Mouse (Mus musculus) MEL (cell line): ENCODE measurements around the gene Zfp653.

Experiments used
- BHLHE40 ChIP-seq: IDR thresholded peaks from 2 replicates; pipeline ENCODE4 v1.6.1; 2012; ENCODE audit warnings: low read depth, mild to moderate bottlenecking, inconsistent platforms, low read length, improper control_type of control experiment, borderline replicate concordance
- CTCF ChIP-seq, 3 experiments: IDR thresholded peaks in 2 of 3; conservative IDR thresholded peaks in 1 of 3; 2 replicates each; pipeline ENCODE4 v1.5.1; 2011 to 2012; ENCODE audit warnings: low read length in 3 of 3, low read depth in 2 of 3, mild to moderate bottlenecking in 2 of 3, improper control_type of control experiment in 1 of 3, inconsistent platforms in 1 of 3, mixed read lengths in 1 of 3, moderate library complexity in 1 of 3; ENCODE audit not compliant: control insufficient read depth in 1 of 3, insufficient read depth in 1 of 3, poor library complexity in 1 of 3, severe bottlenecking in 1 of 3
- EP300 ChIP-seq, 2 experiments: IDR thresholded peaks; 2 replicates each; pipeline ENCODE4 v1.6.1; 2011; ENCODE audit warnings: improper control_type of control experiment in 2 of 2, low read length in 2 of 2, low read depth in 1 of 2, mild to moderate bottlenecking in 1 of 2
- POLR2A ChIP-seq, 2 experiments: IDR thresholded peaks; 2 replicates each; pipeline ENCODE4 v1.6.1; 2011 to 2012; ENCODE audit warnings: low read length in 2 of 2, mild to moderate bottlenecking in 2 of 2, control low read depth in 1 of 2, improper control_type of control experiment in 1 of 2, low read depth in 1 of 2, moderate library complexity in 1 of 2; ENCODE audit not compliant: control insufficient read depth in 1 of 2, insufficient read depth in 1 of 2, poor library complexity in 1 of 2
- ZMIZ1 ChIP-seq: IDR thresholded peaks from 2 replicates; pipeline ENCODE4 v1.6.1; 2012; ENCODE audit warnings: low read depth, mild to moderate bottlenecking, inconsistent platforms, low read length, improper control_type of control experiment, moderate library complexity

GRCm38 (mm10) chr9:22089281-22089680 lies 18.1 kb upstream of the Zfp653 start:
- TF ChIP-seq CTCF (IDR thresholded peaks at IDR 0.05 in 2 of 3, conservative IDR thresholded peaks at IDR 0.05 in 1 of 3; ENCODE audit: control insufficient read depth in 1 of 3, insufficient read depth in 1 of 3, low read depth in 2 of 3, low read length in 3 of 3, poor library complexity in 1 of 3, severe bottlenecking in 1 of 3) (peak in 1 of 3 experiments; percentile 9; a peak in 1 of 6 replicates), POLR2A (IDR thresholded peaks at IDR 0.05; ENCODE audit: control insufficient read depth in 1 of 2, insufficient read depth in 1 of 2, low read depth in 1 of 2, low read length in 2 of 2, poor library complexity in 1 of 2) (no peak), ZMIZ1 (no peak), EP300 (IDR thresholded peaks at IDR 0.05; ENCODE audit: low read depth in 1 of 2, low read length in 2 of 2) (no peak), BHLHE40 (no peak)
